Mouse (Mus musculus) fibroblast of lung, adult 2 months (primary cell): ENCODE data around the gene Prom2.
A peak's percentile ranks its signal among the peaks of the same experiment; 100 is the strongest.

Experiments used
- DNase-seq: peaks from one replicate; pipeline ENCODE4 v3.0.0-alpha.2; 2011; ENCODE audit warnings: low read depth

Gene Prom2

GRCm38 (mm10) chr2:127484476-127485170 lies 56.6 kb downstream of the Prom2 start:
- DNase-seq = no peak

- no peak for DNase-seq
Measured at GRCm38 (mm10) chr2:127483001-127483400, 58.3 kb downstream of the Prom2 start.

- DNase-seq = peak; percentile 29
Measured at GRCm38 (mm10) chr2:127482533-127482911, 58.7 kb downstream of the Prom2 start.

GRCm38 (mm10) chr2:127481841-127482532 lies 59.3 kb downstream of the Prom2 start:
- no peak for DNase-seq

GRCm38 (mm10) chr2:127479763-127480162 lies 61.5 kb downstream of the Prom2 start:
- no peak for DNase-seq

- DNase-seq = no peak
Measured at GRCm38 (mm10) chr2:127479210-127479609, 62.1 kb downstream of the Prom2 start.
